Mouse (Mus musculus): Measurements from ENCODE around the gene Dcaf6. TPM values are rescaled to one million over a fixed set of nuclear protein-coding genes. Genes with fewer than 3 reads are reported as not detected.

Gene Dcaf6
- polyA plus RNA-seq, 1 experiment, result 161 TPM

DNA sequence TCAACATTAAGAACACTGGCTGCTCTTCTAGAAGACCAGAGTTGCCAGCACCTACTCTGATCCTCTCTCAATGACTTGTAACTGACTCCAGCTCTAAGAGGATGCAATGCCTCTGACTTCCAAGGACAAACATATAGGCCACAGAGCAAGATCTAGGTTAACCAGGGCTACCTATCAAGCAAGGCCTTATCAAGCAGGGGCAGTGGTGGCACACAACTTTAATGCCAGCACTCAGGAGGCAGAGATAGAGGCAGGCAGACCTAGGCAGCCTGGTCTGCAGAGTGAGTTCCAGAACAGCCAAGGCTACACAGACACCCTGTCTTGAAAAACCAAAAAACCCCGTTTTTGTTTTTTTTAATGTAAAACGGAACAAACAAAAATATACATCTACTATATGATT is 34.0 kb downstream of the Dcaf6 start:
- no peak overlapping the region for H3K27ac ChIP-seq (ENCODE audit: control insufficient read depth, insufficient read depth, low read depth, low read length)
- H3K4me3 ChIP-seq (ENCODE audit: control insufficient read depth, low read depth, low read length), result no peak overlapping the region
- TF ChIP-seq CTCF (IDR thresholded peaks at IDR 0.05; ENCODE audit: control insufficient read depth, insufficient read depth, insufficient replicate concordance, low read depth, low read length) (no peak), POLR2A (IDR thresholded peaks at IDR 0.05; ENCODE audit: control insufficient read depth, low read depth, low read length) (no peak)
- H3K36me3 ChIP-seq (ENCODE audit: control insufficient read depth, insufficient read depth, low read length), result no peaks in the 10 kb centered on the region
- H3K27me3 ChIP-seq (ENCODE audit: control insufficient read depth, insufficient read depth, low read length), result no peaks in the 10 kb centered on the region
- H3K4me1 ChIP-seq (ENCODE audit: control insufficient read depth, insufficient read depth, low read length), result no peaks in the 10 kb centered on the region

DNA sequence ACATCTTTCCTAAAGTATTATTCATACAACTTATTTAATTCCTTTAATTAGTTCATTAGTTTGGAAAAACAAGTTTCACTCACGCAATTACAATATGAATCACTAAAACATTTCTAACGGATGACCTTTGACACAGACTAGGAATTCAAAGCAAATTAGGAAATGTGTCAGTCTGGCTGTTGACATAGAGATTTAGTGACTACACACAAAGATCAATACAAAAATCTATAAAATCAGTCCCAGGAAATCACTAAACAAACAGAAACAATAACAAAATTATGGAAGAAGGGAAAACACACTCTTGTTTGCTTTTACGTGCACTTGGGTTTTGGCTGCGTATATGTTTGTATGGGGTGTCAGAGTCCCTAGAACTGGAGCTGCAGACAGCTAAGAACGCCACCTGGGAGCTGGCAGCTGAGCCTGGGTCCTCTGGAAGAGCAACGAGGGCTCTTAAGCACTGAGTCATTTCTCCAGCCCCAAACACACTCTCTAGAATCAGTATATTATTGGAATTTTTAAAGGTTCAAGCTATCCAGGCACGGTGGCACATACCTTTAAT is 38.8 kb downstream of the Dcaf6 start:
- TF ChIP-seq CTCF (IDR thresholded peaks at IDR 0.05; ENCODE audit: control insufficient read depth, insufficient read depth, insufficient replicate concordance, low read depth, low read length) (no peak), POLR2A (IDR thresholded peaks at IDR 0.05; ENCODE audit: control insufficient read depth, low read depth, low read length) (no peak)
- Histone ChIP-seq H3K27me3 (ENCODE audit: control insufficient read depth, insufficient read depth, low read length) (no peaks in the 10 kb centered on the region), H3K4me3 (ENCODE audit: control insufficient read depth, low read depth, low read length) (no peak overlapping the region), H3K27ac (ENCODE audit: control insufficient read depth, insufficient read depth, low read depth, low read length) (no peak overlapping the region), H3K36me3 (ENCODE audit: control insufficient read depth, insufficient read depth, low read length) (no peaks in the 10 kb centered on the region), H3K4me1 (ENCODE audit: control insufficient read depth, insufficient read depth, low read length) (no peaks in the 10 kb centered on the region)

DNA sequence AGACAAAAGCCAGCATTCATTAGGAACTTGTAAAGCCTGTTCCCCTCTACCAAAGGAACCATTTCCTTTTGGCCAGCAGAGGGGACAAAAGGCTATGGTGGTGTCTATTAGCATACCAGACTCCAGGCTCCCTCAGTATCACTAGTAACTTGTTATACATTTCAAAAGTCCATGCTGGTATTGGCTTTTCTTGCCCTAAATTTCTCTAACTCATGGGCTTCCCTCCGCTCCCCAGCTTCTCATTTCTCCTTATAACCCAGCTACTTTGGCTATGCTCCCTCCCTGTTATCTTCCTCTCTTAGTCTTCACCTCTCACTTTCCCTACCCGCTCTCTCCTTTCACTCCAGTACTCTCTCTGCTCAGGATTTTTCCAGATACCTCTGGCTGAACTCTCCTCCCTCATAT is 63.9 kb downstream of the Dcaf6 start:
- Histone ChIP-seq H3K4me3 (ENCODE audit: control insufficient read depth, low read depth, low read length) (no peak overlapping the region), H3K27me3 (ENCODE audit: control insufficient read depth, insufficient read depth, low read length) (no peaks in the 10 kb centered on the region), H3K27ac (ENCODE audit: control insufficient read depth, insufficient read depth, low read depth, low read length) (no peak overlapping the region), H3K4me1 (ENCODE audit: control insufficient read depth, insufficient read depth, low read length) (no peaks in the 10 kb centered on the region), H3K36me3 (ENCODE audit: control insufficient read depth, insufficient read depth, low read length) (no peaks in the 10 kb centered on the region)
- TF ChIP-seq CTCF (IDR thresholded peaks at IDR 0.05; ENCODE audit: control insufficient read depth, insufficient read depth, insufficient replicate concordance, low read depth, low read length), result no peak
- TF ChIP-seq POLR2A (IDR thresholded peaks at IDR 0.05; ENCODE audit: control insufficient read depth, low read depth, low read length), result no peak

- H3K27ac ChIP-seq (ENCODE audit: control insufficient read depth, insufficient read depth, low read depth, low read length), result no peak overlapping the region
- no peak for TF ChIP-seq CTCF (IDR thresholded peaks at IDR 0.05; ENCODE audit: control insufficient read depth, insufficient read depth, insufficient replicate concordance, low read depth, low read length)
- TF ChIP-seq POLR2A (IDR thresholded peaks at IDR 0.05; ENCODE audit: control insufficient read depth, low read depth, low read length), result no peak
- no peaks in the 10 kb centered on the region for H3K36me3 ChIP-seq (ENCODE audit: control insufficient read depth, insufficient read depth, low read length)
- no peaks in the 10 kb centered on the region for H3K27me3 ChIP-seq (ENCODE audit: control insufficient read depth, insufficient read depth, low read length)
- no peaks in the 10 kb centered on the region for H3K4me1 ChIP-seq (ENCODE audit: control insufficient read depth, insufficient read depth, low read length)
- no peak overlapping the region for H3K4me3 ChIP-seq (ENCODE audit: control insufficient read depth, low read depth, low read length)
Observed at GRCm38 (mm10) chr1:165395940-165396339, 64.3 kb downstream of the Dcaf6 start.

- no peaks in the 10 kb centered on the region for H3K4me1 ChIP-seq (ENCODE audit: control insufficient read depth, insufficient read depth, low read length)
- TF ChIP-seq CTCF (IDR thresholded peaks at IDR 0.05; ENCODE audit: control insufficient read depth, insufficient read depth, insufficient replicate concordance, low read depth, low read length) (no peak), POLR2A (IDR thresholded peaks at IDR 0.05; ENCODE audit: control insufficient read depth, low read depth, low read length) (no peak)
- H3K36me3 ChIP-seq (ENCODE audit: control insufficient read depth, insufficient read depth, low read length), result no peaks in the 10 kb centered on the region
- H3K4me3 ChIP-seq (ENCODE audit: control insufficient read depth, low read depth, low read length), result no peak overlapping the region
- H3K27me3 ChIP-seq (ENCODE audit: control insufficient read depth, insufficient read depth, low read length), result no peaks in the 10 kb centered on the region
- no peak overlapping the region for H3K27ac ChIP-seq (ENCODE audit: control insufficient read depth, insufficient read depth, low read depth, low read length)
Observed at GRCm38 (mm10) chr1:165394836-165395235, 65.4 kb downstream of the Dcaf6 start.

GRCm38 (mm10) chr1:165393033-165393432 is 67.2 kb downstream of the Dcaf6 start:
- no peaks in the 10 kb centered on the region; the same call in 1 of the 2 replicates for H3K36me3 ChIP-seq (ENCODE audit: control insufficient read depth, insufficient read depth, low read length)
- H3K27ac ChIP-seq (ENCODE audit: control insufficient read depth, insufficient read depth, low read depth, low read length), result no peak overlapping the region
- TF ChIP-seq POLR2A (IDR thresholded peaks at IDR 0.05; ENCODE audit: control insufficient read depth, low read depth, low read length), result no peak
- TF ChIP-seq CTCF (IDR thresholded peaks at IDR 0.05; ENCODE audit: control insufficient read depth, insufficient read depth, insufficient replicate concordance, low read depth, low read length), result no peak
- no peak overlapping the region for H3K4me3 ChIP-seq (ENCODE audit: control insufficient read depth, low read depth, low read length)
- H3K27me3 ChIP-seq (ENCODE audit: control insufficient read depth, insufficient read depth, low read length), result no peaks in the 10 kb centered on the region
- H3K4me1 ChIP-seq (ENCODE audit: control insufficient read depth, insufficient read depth, low read length), result no peaks in the 10 kb centered on the region

DNA sequence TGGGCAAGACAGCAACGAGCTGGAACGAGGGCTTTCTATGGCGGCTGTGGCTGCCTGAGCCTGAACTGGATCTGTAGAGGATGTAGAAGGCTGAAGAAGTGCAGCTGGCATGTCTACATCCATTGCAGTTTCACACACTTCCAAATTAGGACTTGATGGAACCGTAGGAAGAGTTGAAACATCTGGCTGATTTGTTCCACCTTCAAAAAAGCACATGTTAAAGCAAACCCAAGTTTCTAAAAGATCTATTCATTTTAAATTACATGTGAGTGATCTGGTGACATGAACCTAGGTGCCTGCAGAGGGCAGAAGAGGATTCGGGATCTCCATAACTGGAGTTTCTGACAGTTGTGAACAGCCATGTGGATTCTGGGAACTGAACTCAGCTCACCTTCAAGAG is 71.6 kb downstream of the Dcaf6 start:
- H3K4me1 ChIP-seq (ENCODE audit: control insufficient read depth, insufficient read depth, low read length), result no peaks in the 10 kb centered on the region
- H3K36me3 ChIP-seq (ENCODE audit: control insufficient read depth, insufficient read depth, low read length), result no peaks in the 10 kb centered on the region; the same call in 1 of the 2 replicates
- TF ChIP-seq CTCF (IDR thresholded peaks at IDR 0.05; ENCODE audit: control insufficient read depth, insufficient read depth, insufficient replicate concordance, low read depth, low read length) (no peak), POLR2A (IDR thresholded peaks at IDR 0.05; ENCODE audit: control insufficient read depth, low read depth, low read length) (no peak)
- H3K4me3 ChIP-seq (ENCODE audit: control insufficient read depth, low read depth, low read length), result no peak overlapping the region
- no peaks in the 10 kb centered on the region for H3K27me3 ChIP-seq (ENCODE audit: control insufficient read depth, insufficient read depth, low read length)
- H3K27ac ChIP-seq (ENCODE audit: control insufficient read depth, insufficient read depth, low read depth, low read length), result no peak overlapping the region

GRCm38 (mm10) chr1:165386525-165386923 is 73.8 kb downstream of the Dcaf6 start:
- no peak for TF ChIP-seq CTCF (IDR thresholded peaks at IDR 0.05; ENCODE audit: control insufficient read depth, insufficient read depth, insufficient replicate concordance, low read depth, low read length)
- no peak for TF ChIP-seq POLR2A (IDR thresholded peaks at IDR 0.05; ENCODE audit: control insufficient read depth, low read depth, low read length)
- no peaks in the 10 kb centered on the region; the same call in 1 of the 2 replicates for H3K36me3 ChIP-seq (ENCODE audit: control insufficient read depth, insufficient read depth, low read length)
- no peaks in the 10 kb centered on the region for H3K27me3 ChIP-seq (ENCODE audit: control insufficient read depth, insufficient read depth, low read length)
- H3K4me1 ChIP-seq (ENCODE audit: control insufficient read depth, insufficient read depth, low read length), result no peaks in the 10 kb centered on the region
- H3K27ac ChIP-seq (ENCODE audit: control insufficient read depth, insufficient read depth, low read depth, low read length), result no peak overlapping the region
- no peak overlapping the region for H3K4me3 ChIP-seq (ENCODE audit: control insufficient read depth, low read depth, low read length)
